Mouse (Mus musculus) brain, embryonic 14.5 days (tissue): ENCODE measurements around the gene Mdfi.

ENCODE experiments used
- CTCF ChIP-seq: fragments of 200-500 bp; IDR thresholded peaks from 2 replicates; pipeline ENCODE4 v1.5.1; 2012; ENCODE audit warnings: inconsistent platforms, mild to moderate bottlenecking, moderate library complexity, borderline replicate concordance; ENCODE audit not compliant: insufficient read depth, insufficient read length; ENCODE audit errors: extremely low read depth
- POLR2A ChIP-seq: fragments of 200-500 bp; IDR thresholded peaks from 2 replicates; pipeline ENCODE4 v1.6.1; 2012; ENCODE audit warnings: mild to moderate bottlenecking, inconsistent platforms, borderline replicate concordance; ENCODE audit not compliant: poor library complexity, insufficient read depth, insufficient read length, severe bottlenecking; ENCODE audit errors: extremely low read depth

DNA sequence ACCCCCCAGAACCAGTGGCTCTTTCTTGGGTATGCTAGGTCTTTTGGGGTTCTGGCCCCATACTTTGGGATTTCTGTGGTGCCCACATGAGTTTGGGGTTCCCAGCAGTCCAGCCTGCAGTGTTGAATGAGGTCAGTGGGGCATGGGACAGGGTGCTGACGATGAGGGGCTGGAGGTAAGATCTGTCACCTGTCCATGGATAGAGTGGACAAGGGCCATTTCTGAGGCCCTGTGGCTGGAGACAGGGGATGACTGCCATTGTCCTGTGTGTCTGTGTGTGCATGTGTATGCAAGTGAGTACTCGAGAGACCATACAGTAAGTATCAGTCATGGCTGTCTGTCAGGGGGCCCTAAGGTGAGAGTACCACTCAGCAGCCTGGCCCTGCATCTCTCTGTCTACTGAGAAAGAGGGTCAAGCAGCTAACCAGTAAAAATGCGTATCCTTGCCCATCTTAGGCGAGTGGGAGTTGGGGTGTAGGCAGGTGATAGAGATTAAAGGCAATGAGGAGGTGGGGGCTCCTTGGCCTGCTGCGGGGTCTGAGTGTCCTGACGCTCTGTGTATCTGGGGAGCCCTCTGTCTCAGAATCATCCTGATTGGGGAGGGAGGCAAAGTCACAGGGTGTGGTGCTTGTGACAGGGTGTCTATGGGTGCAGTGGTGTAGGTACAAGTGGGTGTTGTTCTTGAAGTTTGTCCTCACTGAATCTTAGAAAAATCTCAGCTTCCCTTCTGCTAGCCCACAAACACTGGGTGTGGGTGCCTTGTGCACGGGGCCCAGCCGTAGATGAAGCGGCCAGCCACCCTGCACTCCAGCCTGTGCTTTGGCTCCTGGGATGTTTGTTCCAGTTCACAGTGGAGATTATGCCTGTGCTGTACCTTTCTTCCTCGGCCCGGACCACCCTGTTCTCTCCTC, 64.8 kb downstream of the Mdfi start:
- TF ChIP-seq POLR2A, result no peak
- TF ChIP-seq CTCF, result no peak
